Mouse (Mus musculus) lung, embryonic 14.5 days (tissue): ENCODE data around the gene Ap1m2. TPM values are rescaled to one million over a fixed set of nuclear protein-coding genes. Genes with fewer than 3 reads are reported as not detected.
"Not testable (repeated sequence)": the region's sequence is repeated elsewhere in the genome, so short reads cannot be mapped to it uniquely, and the experiment has no call there.

ENCODE experiments used
- ATAC-seq: fragments of 200-750 bp; cut with Nextera tagmentation; 2 replicates; pipeline ENCODE4 v1.8.0; 2017; ENCODE audit warnings: mild to moderate bottlenecking, moderate TSS enrichment, moderate library complexity; ENCODE audit not compliant: insufficient read depth
- DNase-seq: peaks from one replicate; pipeline ENCODE4 v3.0.0-alpha.2; 2015
- H3K27ac ChIP-seq: fragments of 300-500 bp; sonication (generic); 2 replicates; pipeline ENCODE4 v1.5.1; 2014; ENCODE audit warnings: low read depth, mild to moderate bottlenecking, moderate library complexity
- H3K27me3 ChIP-seq: fragments of 300-500 bp; sonication (generic); 2 replicates; pipeline ENCODE4 v1.6.1; 2014; ENCODE audit warnings: low read length, control low read depth; ENCODE audit not compliant: insufficient read depth
- H3K36me3 ChIP-seq: fragments of 300-500 bp; sonication (generic); 2 replicates; pipeline ENCODE4 v1.6.1; 2014; ENCODE audit warnings: control low read depth; ENCODE audit not compliant: insufficient read depth
- H3K4me1 ChIP-seq: fragments of 300-500 bp; sonication (generic); 2 replicates; pipeline ENCODE4 v1.6.1; 2014; ENCODE audit warnings: antibody characterized with exemption, control low read depth; ENCODE audit not compliant: insufficient read depth
- H3K4me2 ChIP-seq: fragments of 300-500 bp; sonication (generic); 2 replicates; pipeline ENCODE4 v1.6.1; 2014; ENCODE audit warnings: mild to moderate bottlenecking
- H3K4me3 ChIP-seq: fragments of 300-500 bp; sonication (generic); 2 replicates; pipeline ENCODE4 v1.5.1; 2014; ENCODE audit warnings: low read depth, low read length
- H3K9ac ChIP-seq: fragments of 300-500 bp; sonication (generic); 2 replicates; pipeline ENCODE4 v1.6.1; 2014
- H3K9me3 ChIP-seq: fragments of 300-500 bp; sonication (generic); 2 replicates; pipeline ENCODE4 v1.6.1; 2016; ENCODE audit warnings: low read depth, low read length, control low read depth
- CTCF ChIP-seq: IDR thresholded peaks from 2 replicates; pipeline ENCODE4 v1.5.1; 2016; ENCODE audit warnings: antibody characterized with exemption, low read depth
- WGBS: fragments of 180-500 bp; shearing (Covaris S2); extraction: QIAGEN DNeasy Blood & Tissue Kit; methylation state at CpG from one replicate; pipeline ENCODE4 v1.1.7; 2014; 5-methylcytosine and 5-hydroxymethylcytosine counted together
- polyA plus RNA-seq: library from polyadenylated mRNA; unstranded; fragments of >200 nt; fragmentation: Nextera tagmentation; extraction: Ambion mirVana; gene quantifications from 2 replicates; pipeline ENCODE4 v1.2.1, GENCODE M21; 2014

Ap1m2 gene
- polyA plus RNA-seq, 1 experiment from 2014 or later: 45.7 TPM

DNA sequence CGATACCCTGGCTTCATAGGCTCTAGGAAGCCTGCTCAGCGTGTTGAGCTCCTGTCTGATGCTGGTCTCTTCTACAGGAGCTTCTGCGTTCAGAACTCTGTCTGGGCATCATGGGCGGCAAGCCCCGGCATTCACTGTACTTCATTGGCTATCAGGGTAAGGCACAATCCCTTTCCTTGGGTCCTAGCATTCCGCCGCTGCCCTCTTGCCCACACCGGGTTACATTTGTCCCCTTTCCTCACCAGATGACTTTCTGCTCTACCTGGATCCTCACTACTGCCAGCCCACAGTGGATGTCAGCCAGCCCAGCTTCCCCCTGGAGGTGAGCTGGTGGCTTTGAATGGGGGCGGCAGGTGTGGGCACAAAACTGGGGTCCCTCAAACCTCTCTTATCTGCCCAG lies 39.7 kb downstream of the Ap1m2 start:
- H3K4me1 ChIP-seq: no peaks in the 10 kb centered on the region
- H3K4me2 ChIP-seq: no peak overlapping the region
- no peaks in the 10 kb centered on the region for H3K27me3 ChIP-seq
- peaks cover 97% of the 10 kb centered on the region for H3K36me3 ChIP-seq
- no peaks in the 10 kb centered on the region for H3K9me3 ChIP-seq
- no peak overlapping the region for H3K9ac ChIP-seq
- H3K27ac ChIP-seq: no peak overlapping the region
- DNase-seq: no peak
- H3K4me3 ChIP-seq: no peak overlapping the region
- no peak for ATAC-seq
- TF ChIP-seq CTCF: no peak
- WGBS: 90% methylated on average over 9 of the region's 9 CpGs

DNA sequence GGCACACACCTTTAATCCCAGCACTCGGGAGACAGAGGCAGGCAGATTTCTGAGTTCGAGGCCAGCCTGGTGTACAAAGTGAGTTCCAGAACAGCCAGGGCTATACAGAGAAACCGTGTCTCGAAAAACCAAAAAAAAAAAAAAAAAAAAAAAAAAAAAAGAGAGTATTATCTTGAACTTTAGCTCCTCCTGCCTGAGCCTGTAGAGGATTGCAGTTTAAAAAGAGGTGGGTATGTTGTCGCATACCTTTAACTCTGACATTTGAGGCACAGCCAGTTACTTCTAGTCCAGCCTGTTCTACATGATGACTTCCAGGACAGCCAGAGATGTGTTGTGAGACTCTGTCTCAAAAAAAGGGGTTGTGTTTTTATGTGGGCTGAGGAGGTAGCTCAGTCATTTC lies 42.5 kb downstream of the Ap1m2 start:
- not testable (repeated sequence) for H3K27me3 ChIP-seq, H3K9ac ChIP-seq, DNase-seq, H3K4me2 ChIP-seq, H3K4me3 ChIP-seq, H3K4me1 ChIP-seq, H3K27ac ChIP-seq, H3K9me3 ChIP-seq, ATAC-seq
- peaks cover 75% of the 10 kb centered on the region for H3K36me3 ChIP-seq
- WGBS: 73% methylated on average over 5 of the region's 5 CpGs

- Histone ChIP-seq H3K27me3 (no peaks in the 10 kb centered on the region), H3K4me2 (no peak overlapping the region), H3K27ac (no peak overlapping the region), H3K4me3 (no peak overlapping the region), H3K9me3 (no peaks in the 10 kb centered on the region), H3K36me3 (peaks cover 62% of the 10 kb centered on the region), H3K9ac (no peak overlapping the region), H3K4me1 (peaks cover 11% of the 10 kb centered on the region; the same call in 1 of the 2 replicates)
- DNase-seq (no peak), ATAC-seq (no peak)
- TF ChIP-seq CTCF: no peak
- 94% methylated on average over 16 of the region's 16 CpGs for WGBS
Measured at GRCm38 (mm10) chr9:21268305-21268704, 43.8 kb downstream of the Ap1m2 start.

DNA sequence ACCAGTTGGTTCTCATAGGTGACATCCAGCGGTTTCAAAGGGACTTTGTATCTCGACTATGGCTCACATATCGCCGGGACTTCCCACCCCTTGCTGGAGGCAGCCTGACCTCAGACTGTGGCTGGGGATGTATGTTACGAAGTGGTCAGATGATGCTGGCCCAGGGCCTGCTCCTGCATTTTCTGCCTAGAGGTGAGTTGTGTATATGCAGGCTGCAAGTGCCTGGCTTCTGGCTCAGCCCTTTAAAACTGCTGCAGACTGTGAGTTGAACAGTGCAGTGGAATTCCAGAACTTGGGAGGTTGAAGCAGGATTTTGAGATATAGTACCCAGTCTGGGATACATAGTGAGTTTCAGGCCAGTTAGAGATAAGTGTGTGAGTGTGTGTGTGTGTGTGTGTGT lies 45.2 kb downstream of the Ap1m2 start:
- H3K4me1 ChIP-seq: peaks cover 11% of the 10 kb centered on the region; the same call in 1 of the 2 replicates

GRCm38 (mm10) chr9:21265611-21266010 lies 46.5 kb downstream of the Ap1m2 start:
- DNase-seq (no peak), ATAC-seq (peak; percentile 15; the same call in 1 of the 2 replicates)
- Histone ChIP-seq H3K9me3 (no peaks in the 10 kb centered on the region), H3K4me3 (peak overlapping the region; percentile 88), H3K4me1 (peaks cover 11% of the 10 kb centered on the region; the same call in 1 of the 2 replicates), H3K27ac (peak overlapping the region; percentile 36; the same call in 1 of the 2 replicates), H3K9ac (peak overlapping the region; percentile 85), H3K27me3 (no peaks in the 10 kb centered on the region), H3K4me2 (peak overlapping the region; percentile 90), H3K36me3 (peaks cover 35% of the 10 kb centered on the region)
- WGBS: 4% methylated on average over 11 of the region's 11 CpGs
- TF ChIP-seq CTCF: no peak

More for the DNA sequence above, 45.2 kb downstream of the Ap1m2 start:
- Histone ChIP-seq H3K36me3 (peaks cover 48% of the 10 kb centered on the region), H3K9ac (no peak overlapping the region), H3K4me2 (peak overlapping the region; percentile 90; the same call in 1 of the 2 replicates), H3K27me3 (no peaks in the 10 kb centered on the region), H3K4me3 (no peak overlapping the region), H3K27ac (no peak overlapping the region), H3K9me3 (no peaks in the 10 kb centered on the region)
- ATAC-seq (no peak), DNase-seq (no peak)
- TF ChIP-seq CTCF: no peak
- 87% methylated on average over 5 of the region's 5 CpGs for WGBS

DNA sequence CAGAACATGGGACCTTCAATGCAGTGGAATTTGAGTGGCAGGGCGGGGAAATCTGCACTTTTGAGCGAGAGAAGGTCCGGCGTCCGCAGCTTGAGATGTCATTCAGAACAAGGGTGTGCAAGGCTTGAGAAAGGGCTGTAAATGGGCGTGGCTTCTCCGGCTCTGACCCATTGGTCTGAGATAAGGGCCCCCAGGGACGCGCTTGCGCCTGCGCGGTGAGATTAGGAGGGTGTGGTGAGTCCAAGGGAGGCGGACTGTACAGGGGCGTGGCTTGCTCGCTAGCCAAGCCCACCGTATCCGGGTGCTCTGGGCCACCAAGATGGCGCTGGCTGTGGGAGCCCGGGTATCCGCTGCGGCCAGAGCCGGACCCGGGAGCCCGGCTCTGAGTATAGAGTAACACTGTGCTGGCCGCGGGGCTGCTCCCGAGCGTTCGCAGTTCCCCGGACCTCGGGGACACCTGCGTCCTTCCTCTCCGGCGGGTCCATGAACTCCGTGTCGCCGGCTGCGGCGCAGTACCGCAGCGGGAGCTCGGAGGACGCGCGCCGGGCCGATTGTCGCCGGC lies 47.1 kb downstream of the Ap1m2 start, which contains the start of gene Atg4d:
Gene Atg4d, plus strand, starts transcription at position 294 of the 562 bp plus-strand sequence.
- Histone ChIP-seq H3K4me2 (peak within 1 kb of the TSS; percentile 90), H3K9me3 (no peaks in the 10 kb centered on the region), H3K27me3 (no peaks in the 10 kb centered on the region), H3K4me3 (peak within 1 kb of the TSS; percentile 88), H3K4me1 (peaks cover 11% of the 10 kb centered on the region; the same call in 1 of the 2 replicates), H3K9ac (peak within 1 kb of the TSS; percentile 85), H3K36me3 (peaks cover 30% of the 10 kb centered on the region), H3K27ac (peak within 1 kb of the TSS; percentile 65)
- peak; percentile 100 for DNase-seq
- TF ChIP-seq CTCF: no peak
- peak; percentile 96 for ATAC-seq
- under 1% methylated on average over 45 of the region's 49 CpGs for WGBS

- peaks cover 24% of the 10 kb centered on the region for H3K36me3 ChIP-seq
- no peaks in the 10 kb centered on the region for H3K27me3 ChIP-seq
- no peak for TF ChIP-seq CTCF
- peak overlapping the region; percentile 65 for H3K27ac ChIP-seq
- peaks cover 11% of the 10 kb centered on the region; the same call in 1 of the 2 replicates for H3K4me1 ChIP-seq
- peak overlapping the region; percentile 88 for H3K4me3 ChIP-seq
- 14% methylated on average over 17 of the region's 17 CpGs for WGBS
- H3K4me2 ChIP-seq: peak overlapping the region; percentile 70
- DNase-seq (peak; percentile 57), ATAC-seq (peak; percentile 42)
- H3K9ac ChIP-seq: peak overlapping the region; percentile 22
- no peaks in the 10 kb centered on the region for H3K9me3 ChIP-seq
Measured at GRCm38 (mm10) chr9:21264272-21264999, 47.7 kb downstream of the Ap1m2 start.
